Mouse (Mus musculus) liver, embryonic 14.5 days (tissue): ENCODE measurements around the gene Magel2.

Experiments used
- CTCF ChIP-seq: IDR thresholded peaks from 2 replicates; pipeline ENCODE4 v1.5.1; 2016; ENCODE audit warnings: antibody characterized with exemption, low read depth, control low read depth
- EP300 ChIP-seq: IDR thresholded peaks from 2 replicates; pipeline ENCODE4 v1.6.1; 2016; ENCODE audit warnings: antibody characterized with exemption, low read depth

DNA sequence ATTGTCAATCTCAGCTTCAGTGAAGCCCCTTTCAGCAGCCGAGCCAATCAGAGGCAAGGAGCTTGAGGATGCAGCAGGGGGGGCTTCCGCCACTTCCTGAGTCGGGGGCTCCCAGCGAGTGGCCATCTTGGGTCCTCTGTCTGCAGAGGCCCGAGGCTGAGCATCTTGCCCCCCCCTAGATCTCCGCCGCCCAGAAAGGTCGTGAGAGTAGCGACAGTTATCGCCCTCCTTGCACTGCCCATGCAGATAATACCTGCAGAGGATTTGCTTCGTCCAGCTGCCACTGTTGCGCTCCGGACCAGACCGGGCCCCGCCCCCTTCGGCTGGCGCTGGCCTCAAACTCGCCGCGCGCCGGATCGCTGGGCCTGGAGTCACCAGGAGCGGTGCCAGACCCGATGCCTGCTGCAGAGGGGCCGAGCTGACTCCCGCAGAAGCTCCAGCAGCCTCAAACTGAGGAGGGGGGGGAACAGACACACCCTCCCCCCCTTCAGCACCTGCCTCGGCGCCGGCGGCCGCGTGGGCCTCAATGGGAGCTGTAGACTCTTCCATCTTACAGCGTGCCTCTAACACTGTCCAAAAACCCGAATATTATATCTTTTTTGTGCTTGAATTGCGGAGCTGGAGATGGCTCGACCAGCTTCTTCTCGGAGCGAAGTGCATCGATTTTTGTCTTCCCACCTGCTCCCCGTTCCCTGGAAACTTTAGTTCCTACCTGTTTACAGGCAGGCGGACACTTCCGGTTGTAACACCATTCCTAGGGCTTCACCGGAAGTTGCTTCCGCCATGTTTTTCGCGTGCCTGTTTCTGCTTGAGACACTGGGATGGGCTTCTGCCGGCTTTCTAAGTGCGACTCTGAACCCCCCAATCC, 42.9 kb downstream of the Magel2 start, which contains the start of gene Mkrn3:
- no peak for TF ChIP-seq CTCF
- TF ChIP-seq EP300: no peak
